15 mouse cellular contexts compared by ENCODE assay signal in genomic region chr16:70585964-70586363, GRCm38 (mm10).
DNase-seq lines count a peak whose midpoint lies in the region; ATAC-seq and TF ChIP-seq lines count a peak whose summit lies in the region.
"Had no signal": no experiment of that assay in that cellular context is flagged by ENCODE, and none has a peak within 500 bp of the region (broad histone marks: within the 10 kb centered on the region; RNA-seq: fewer than 3 reads in every experiment).

No protein-coding gene starts in this region.

- H3K27me3 ChIP-seq in forebrain, postnatal 0 days (ENCODE audit: insufficient read depth, low read length) = no peaks in the 10 kb centered on the region
- no peaks in the 10 kb centered on the region for H3K27me3 ChIP-seq in forebrain, embryonic 11.5 days (ENCODE audit: control insufficient read depth, insufficient read depth, low read length)
- H3K27me3 ChIP-seq: hindbrain, embryonic 13.5 days; neural tube, embryonic 13.5 days had no signal

- TF ChIP-seq CTCF in forebrain, postnatal 0 days (IDR thresholded peaks at IDR 0.05; ENCODE audit: low read depth) = no peak

- H3K9ac ChIP-seq in forebrain, postnatal 0 days = no peak overlapping the region
- no peak overlapping the region for H3K9ac ChIP-seq in forebrain, embryonic 11.5 days (ENCODE audit: low read length)
- H3K9ac ChIP-seq: hindbrain, embryonic 13.5 days; neural tube, embryonic 13.5 days had no signal

- no peaks in the 10 kb centered on the region for H3K36me3 ChIP-seq in forebrain, postnatal 0 days (ENCODE audit: insufficient read depth)
- H3K36me3 ChIP-seq in forebrain, embryonic 11.5 days (ENCODE audit: control insufficient read depth, insufficient read depth, low read length) = no peaks in the 10 kb centered on the region
- H3K36me3 ChIP-seq: G1E; hindbrain, embryonic 13.5 days; neural tube, embryonic 13.5 days had no signal

- H3K4me1 ChIP-seq in forebrain, postnatal 0 days (ENCODE audit: insufficient read depth) = no peaks in the 10 kb centered on the region
- no peaks in the 10 kb centered on the region for H3K4me1 ChIP-seq in forebrain, embryonic 11.5 days (replicated peaks; ENCODE audit: control insufficient read depth, insufficient read depth, low read length)
- H3K4me1 ChIP-seq: hindbrain, embryonic 13.5 days; neural tube, embryonic 13.5 days had no signal

- no peak overlapping the region for H3K4me2 ChIP-seq in forebrain, postnatal 0 days (ENCODE audit: low read depth)
- H3K4me2 ChIP-seq in forebrain, embryonic 11.5 days (ENCODE audit: low read depth, low read length, severe bottlenecking) = no peak overlapping the region
- H3K4me2 ChIP-seq: hindbrain, embryonic 13.5 days; neural tube, embryonic 13.5 days had no signal

- no peak overlapping the region for H3K27ac ChIP-seq in forebrain, postnatal 0 days (ENCODE audit: low read depth, low read length)
- no peak overlapping the region for H3K27ac ChIP-seq in forebrain, embryonic 11.5 days (ENCODE audit: low read depth, low read length)
- H3K27ac ChIP-seq: gastrocnemius, adult 2 months; hindbrain, embryonic 13.5 days; kidney, postnatal 0 days; neural tube, embryonic 13.5 days had no signal

- DNase-seq in forebrain, postnatal 0 days = no peak
- DNase-seq in forebrain, embryonic 11.5 days (ENCODE audit: low spot score) = no peak
- DNase-seq in frontal cortex, postnatal 10 days (ENCODE audit: low spot score in 2 of 2) = peak; percentile 47 to 69
- DNase-seq in layer of hippocampus, postnatal 36 days = peak; percentile 26
- DNase-seq in right cerebral cortex, postnatal 10 days (ENCODE audit: low spot score in 2 of 2) = peak; percentile 87 to 93
- no peak for DNase-seq in MN1 (ENCODE audit: low spot score)
- DNase-seq in gastrocnemius, adult 18-20 months (ENCODE audit: low spot score) = no peak
- no peak for DNase-seq in ovary, postnatal 14 days (ENCODE audit: low spot score)
- DNase-seq: gastrocnemius, adult 2 months; midbrain, embryonic 14.5 days had no signal

- H3K4me3 ChIP-seq in forebrain, postnatal 0 days (ENCODE audit: low read depth, low read length) = no peak overlapping the region
- H3K4me3 ChIP-seq in forebrain, embryonic 11.5 days (ENCODE audit: low read depth, low read length) = no peak overlapping the region
- H3K4me3 ChIP-seq: gastrocnemius, adult 2 months; hindbrain, embryonic 13.5 days; neural tube, embryonic 13.5 days had no signal

- 52% methylated on average over 7 of the region's 7 CpGs for WGBS in forebrain, postnatal 0 days
- WGBS in forebrain, embryonic 11.5 days = no CpG with 5 or more reads among the region's 7 CpGs

- peak; percentile 88 for ATAC-seq in forebrain, postnatal 0 days
- ATAC-seq in forebrain, embryonic 11.5 days (replicated peaks; ENCODE audit: low FRiP score) = no peak
- ATAC-seq: lung, postnatal 0 days had no signal

- H3K9me3 ChIP-seq in forebrain, postnatal 0 days (ENCODE audit: low read length) = no peaks in the 10 kb centered on the region
- no peaks in the 10 kb centered on the region for H3K9me3 ChIP-seq in forebrain, embryonic 11.5 days (ENCODE audit: control insufficient read depth, low read length)
- H3K9me3 ChIP-seq: G1E; hindbrain, embryonic 13.5 days; neural tube, embryonic 13.5 days had no signal

Comparison
In these comparisons a context has a peak if more than half of its experiments do, and no peak if none do; other contexts are left out.
1. DNase-seq: peak in frontal cortex, postnatal 10 days (2 of 2), layer of hippocampus, postnatal 36 days (2 of 2) and right cerebral cortex, postnatal 10 days (2 of 2); none in forebrain, postnatal 0 days (single experiment), forebrain, embryonic 11.5 days (single experiment), MN1 (single experiment), gastrocnemius, adult 18-20 months (single experiment) and ovary, postnatal 14 days (single experiment).